Mouse (Mus musculus) liver, adult 2 months (tissue): ENCODE data around the gene Mfsd11. TPM values are rescaled to one million over a fixed set of nuclear protein-coding genes. Genes with fewer than 3 reads are reported as not detected.

ENCODE experiments used
- DNase-seq: peaks from one replicate; pipeline ENCODE4 v3.0.0-alpha.2; 2011; ENCODE audit warnings: low read depth, low spot score; ENCODE audit errors: extremely low read depth
- H3K27ac ChIP-seq: fragments of 200-500 bp; replicated peaks from 2 replicates; pipeline ENCODE4 v1.5.1; 2012; ENCODE audit warnings: low read depth, mild to moderate bottlenecking, control low read depth, inconsistent platforms, low read length; ENCODE audit not compliant: insufficient read depth
- H3K27me3 ChIP-seq: fragments of 200-500 bp; 2 replicates; pipeline ENCODE4 v1.6.1; 2012; ENCODE audit warnings: mild to moderate bottlenecking, moderate library complexity, low read length, inconsistent platforms; ENCODE audit not compliant: control insufficient read depth, insufficient read depth
- H3K36me3 ChIP-seq: fragments of 200-500 bp; 2 replicates; pipeline ENCODE4 v1.6.1; 2012; ENCODE audit warnings: low read length, inconsistent platforms; ENCODE audit not compliant: control insufficient read depth, insufficient read depth
- H3K4me1 ChIP-seq: fragments of 200-500 bp; 2 replicates; pipeline ENCODE4 v1.6.1; 2011; ENCODE audit warnings: low read length; ENCODE audit not compliant: control insufficient read depth, insufficient read depth
- H3K4me3 ChIP-seq: fragments of 200-500 bp; 2 replicates; pipeline ENCODE4 v1.5.1; 2011; ENCODE audit warnings: low read depth, mild to moderate bottlenecking, control low read depth, low read length, moderate library complexity; ENCODE audit not compliant: insufficient read depth
- H3K79me2 ChIP-seq: fragments of 200-500 bp; 2 replicates; pipeline ENCODE4 v1.6.1; 2012; ENCODE audit warnings: inconsistent platforms, mild to moderate bottlenecking, low read length, moderate library complexity; ENCODE audit not compliant: control insufficient read depth, insufficient read depth
- H3K9ac ChIP-seq: fragments of 200-500 bp; 2 replicates; pipeline ENCODE4 v1.6.1; 2012; ENCODE audit warnings: low read depth, mild to moderate bottlenecking, control low read depth, inconsistent platforms, low read length
- CTCF ChIP-seq: fragments of 200-500 bp; IDR thresholded peaks from 2 replicates; pipeline ENCODE4 v1.5.1; 2011; ENCODE audit warnings: low read depth, low read length, control low read depth
- POLR2A ChIP-seq: fragments of 200-500 bp; IDR thresholded peaks from 2 replicates; pipeline ENCODE4 v1.6.1; 2011; ENCODE audit warnings: low read length, control low read depth; ENCODE audit not compliant: insufficient read depth; ENCODE audit errors: extremely low read depth
- WGBS: fragments of 180-500 bp; shearing (Covaris S2); methylation state at CpG from one replicate; pipeline ENCODE4 v1.1.7; 2018; 5-methylcytosine and 5-hydroxymethylcytosine counted together
- polyA plus RNA-seq: library from polyadenylated mRNA; depleted of rRNA; stranded (reverse); fragments of >200 nt; gene quantifications from 2 replicates; pipeline ENCODE4 v1.2.3, GENCODE M21; 2012
- total RNA-seq: library from RNA; depleted of rRNA; stranded (reverse); fragments of >200 nt; gene quantifications from 2 replicates; pipeline ENCODE4 v1.2.3, GENCODE M21; 2014

Mfsd11 gene
- total and polyA plus RNA-seq, 2 experiments: 5.1 to 16.6 TPM

DNA sequence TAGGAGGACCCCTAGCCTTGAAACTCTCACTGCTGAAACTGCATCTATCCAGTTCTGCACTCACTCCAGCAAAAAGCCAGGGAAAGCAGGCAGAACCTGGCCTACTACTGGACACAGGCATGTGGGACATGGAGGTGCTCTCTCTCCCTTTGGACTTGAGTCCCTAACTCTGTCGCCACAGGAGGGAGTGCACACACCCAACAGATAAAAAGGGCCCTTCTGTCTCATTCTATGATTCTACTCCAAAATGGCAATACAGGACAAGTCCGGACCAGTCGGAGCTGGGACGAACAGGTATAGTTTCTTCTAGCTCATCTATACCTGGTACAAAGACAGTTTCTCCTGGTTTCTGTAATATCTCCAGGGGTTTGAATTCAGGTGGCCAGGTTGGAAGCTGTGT lies 11.5 kb upstream of the Mfsd11 start:
- no peak overlapping the region for H3K4me3 ChIP-seq

DNA sequence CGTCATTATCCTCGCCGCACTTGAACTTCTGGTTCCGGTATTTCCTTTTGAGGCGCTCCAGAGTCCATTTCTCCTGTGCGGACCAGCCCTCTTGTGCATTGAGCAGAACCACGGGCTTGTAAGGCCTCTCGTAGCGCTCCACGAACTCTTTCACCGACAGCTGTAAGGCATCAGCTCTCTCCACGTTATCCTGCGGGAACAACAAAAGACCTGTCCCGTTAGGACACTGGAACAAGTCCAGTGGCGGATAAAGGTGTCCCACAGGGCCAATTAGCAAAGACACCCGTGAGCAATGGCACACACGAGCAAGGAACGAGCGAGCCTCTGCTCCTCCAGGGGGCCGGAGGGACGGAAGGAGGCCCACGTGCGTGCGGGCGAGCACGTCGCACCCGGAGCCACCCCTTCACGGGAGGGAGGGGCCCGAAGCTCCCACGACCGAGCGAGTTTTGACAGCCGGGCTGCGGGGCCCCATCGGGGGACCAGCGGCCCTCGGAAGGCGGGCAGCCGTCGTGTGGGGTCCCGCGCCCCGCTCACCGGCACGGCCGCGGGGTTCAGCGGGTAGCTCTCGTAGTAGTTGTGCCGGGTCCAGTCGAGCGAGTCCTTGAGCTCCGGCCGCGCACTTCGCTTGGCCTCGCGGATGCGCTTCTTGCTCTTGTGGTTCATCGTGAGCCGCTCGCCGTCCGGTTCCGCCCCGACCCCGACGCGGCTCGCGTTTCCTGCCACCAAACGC lies 9.5 kb upstream of the Mfsd11 start:
- Histone ChIP-seq H3K27me3 (no peaks in the 10 kb centered on the region), H3K27ac (peak overlapping the region; percentile 91), H3K4me1 (peaks cover 11% of the 10 kb centered on the region), H3K36me3 (peaks cover 21% of the 10 kb centered on the region), H3K79me2 (peaks cover 3% of the 10 kb centered on the region; the same call in 1 of the 2 replicates), H3K9ac (peak overlapping the region; percentile 84), H3K4me3 (peak overlapping the region; percentile 83)
- DNase-seq: peak; percentile 51
- TF ChIP-seq CTCF (no peak), POLR2A (no peak)
- under 1% methylated on average over 73 of the region's 73 CpGs for whole genome bisulfite sequencing

More for the DNA sequence above, 11.5 kb upstream of the Mfsd11 start:
- DNase-seq: no peak
- TF ChIP-seq POLR2A: no peak
- TF ChIP-seq CTCF: no peak
- H3K27me3 ChIP-seq: no peaks in the 10 kb centered on the region
- 78% methylated on average over 4 of the region's 4 CpGs for WGBS
- peaks cover 3% of the 10 kb centered on the region; the same call in 1 of the 2 replicates for H3K79me2 ChIP-seq
- no peak overlapping the region for H3K27ac ChIP-seq
- peaks cover 29% of the 10 kb centered on the region for H3K36me3 ChIP-seq
- H3K4me1 ChIP-seq: peaks cover 11% of the 10 kb centered on the region
- no peak overlapping the region for H3K9ac ChIP-seq

DNA sequence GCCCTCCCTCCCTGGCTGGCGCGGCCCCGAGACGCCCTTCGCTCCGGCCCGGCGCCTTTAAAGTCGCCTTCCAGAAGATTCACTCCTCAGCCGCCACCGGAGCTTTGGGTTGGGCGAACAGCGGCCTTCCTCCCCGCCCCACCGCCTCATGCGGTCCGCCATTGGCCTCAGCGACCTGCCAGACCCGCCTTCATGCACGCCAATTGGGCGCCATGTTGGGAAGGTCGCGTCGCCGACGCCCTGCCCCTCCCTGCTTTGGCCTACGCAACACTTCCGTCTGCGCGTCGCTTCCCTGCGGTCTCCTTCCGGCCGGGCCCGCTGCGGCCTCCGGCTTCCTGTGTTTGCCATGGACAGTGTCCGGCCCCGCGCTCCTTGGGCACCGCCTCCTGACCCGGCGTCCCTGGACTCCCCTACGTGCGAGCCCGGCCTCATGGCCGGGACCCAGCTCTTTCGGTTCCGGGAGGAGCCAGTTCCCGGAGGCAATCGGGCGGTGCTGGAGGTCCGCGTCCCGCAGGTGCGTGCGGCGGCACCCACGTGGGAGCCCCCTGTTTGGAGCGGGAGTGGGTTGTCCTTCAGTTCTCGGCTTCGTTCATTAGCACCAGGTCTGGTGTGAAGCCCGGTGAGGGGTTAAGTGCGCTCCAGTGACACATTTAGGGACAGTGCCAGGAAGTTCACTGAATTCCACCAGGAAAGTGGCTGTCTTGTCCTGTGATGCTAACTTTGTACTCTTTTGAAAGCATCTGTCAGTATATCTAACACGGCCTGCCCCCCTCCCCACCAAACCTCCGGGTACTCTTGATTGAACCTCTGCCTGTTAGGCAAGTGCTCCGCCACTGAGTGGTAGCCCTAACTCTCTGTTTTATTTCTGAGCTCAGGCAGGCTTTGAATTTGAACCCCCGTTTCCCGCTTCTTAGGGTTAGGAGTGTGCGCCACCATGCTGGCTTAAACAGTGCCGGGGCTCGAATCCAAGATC lies 8.7 kb upstream of the Mfsd11 start, which contains the start of the genes Mettl23 and Jmjd6:
Gene Mettl23 (plus strand): TSS at position 18 of the 973 bp plus-strand sequence.
Gene Jmjd6 (minus strand): TSS at position 189 of the 973 bp plus-strand sequence.
- peaks cover 20% of the 10 kb centered on the region for H3K36me3 ChIP-seq
- peak within 1 kb of the TSS; percentile 83 for H3K4me3 ChIP-seq
- TF ChIP-seq POLR2A: peak; percentile 76; the same call in 1 of the 2 replicates
- no peak for TF ChIP-seq CTCF
- H3K9ac ChIP-seq: peak within 1 kb of the TSS; percentile 85
- no peaks in the 10 kb centered on the region for H3K27me3 ChIP-seq
- H3K27ac ChIP-seq: peak within 1 kb of the TSS; percentile 91
- peaks cover 3% of the 10 kb centered on the region; the same call in 1 of the 2 replicates for H3K79me2 ChIP-seq
- under 1% methylated on average over 72 of the region's 72 CpGs for WGBS
- peaks cover 11% of the 10 kb centered on the region for H3K4me1 ChIP-seq
- DNase-seq: peak; percentile 94

DNA sequence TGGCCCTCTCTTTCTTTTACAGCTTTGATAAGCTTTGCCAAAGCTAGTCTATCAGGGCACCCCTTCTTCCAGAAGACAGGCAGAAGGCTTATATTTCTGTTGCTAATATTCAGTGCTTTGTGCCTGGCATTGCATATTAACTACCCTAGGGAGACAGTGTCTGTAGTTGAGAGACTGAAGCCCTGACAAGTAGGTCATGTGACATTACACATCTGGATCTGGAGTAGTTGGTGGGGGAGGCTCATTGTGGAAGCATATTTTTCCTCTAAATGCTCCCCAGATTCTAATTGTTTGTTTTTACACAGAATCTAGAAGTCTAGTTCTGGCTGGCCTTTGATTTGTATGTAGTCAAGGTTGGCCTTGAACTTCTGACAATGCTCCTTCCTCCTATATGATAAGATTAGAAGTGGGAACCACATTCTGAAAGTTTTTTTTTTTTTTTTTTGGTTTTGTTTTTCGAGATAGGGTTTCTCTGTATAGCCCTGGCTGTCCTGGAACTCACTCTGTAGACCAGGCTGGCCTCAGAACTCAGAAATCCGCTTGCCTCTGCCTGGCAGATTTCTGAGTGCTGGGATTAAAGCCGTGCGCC lies 5.6 kb upstream of the Mfsd11 start:
- Histone ChIP-seq H3K9ac (no peak overlapping the region), H3K4me1 (peaks cover 3% of the 10 kb centered on the region), H3K4me3 (no peak overlapping the region), H3K27me3 (no peaks in the 10 kb centered on the region), H3K36me3 (peaks cover 31% of the 10 kb centered on the region), H3K79me2 (peaks cover 3% of the 10 kb centered on the region; the same call in 1 of the 2 replicates), H3K27ac (no peak overlapping the region)
- no peak for DNase-seq
- WGBS: 75% methylated on average over 4 of the region's 4 CpGs
- TF ChIP-seq CTCF (no peak), POLR2A (no peak)

DNA sequence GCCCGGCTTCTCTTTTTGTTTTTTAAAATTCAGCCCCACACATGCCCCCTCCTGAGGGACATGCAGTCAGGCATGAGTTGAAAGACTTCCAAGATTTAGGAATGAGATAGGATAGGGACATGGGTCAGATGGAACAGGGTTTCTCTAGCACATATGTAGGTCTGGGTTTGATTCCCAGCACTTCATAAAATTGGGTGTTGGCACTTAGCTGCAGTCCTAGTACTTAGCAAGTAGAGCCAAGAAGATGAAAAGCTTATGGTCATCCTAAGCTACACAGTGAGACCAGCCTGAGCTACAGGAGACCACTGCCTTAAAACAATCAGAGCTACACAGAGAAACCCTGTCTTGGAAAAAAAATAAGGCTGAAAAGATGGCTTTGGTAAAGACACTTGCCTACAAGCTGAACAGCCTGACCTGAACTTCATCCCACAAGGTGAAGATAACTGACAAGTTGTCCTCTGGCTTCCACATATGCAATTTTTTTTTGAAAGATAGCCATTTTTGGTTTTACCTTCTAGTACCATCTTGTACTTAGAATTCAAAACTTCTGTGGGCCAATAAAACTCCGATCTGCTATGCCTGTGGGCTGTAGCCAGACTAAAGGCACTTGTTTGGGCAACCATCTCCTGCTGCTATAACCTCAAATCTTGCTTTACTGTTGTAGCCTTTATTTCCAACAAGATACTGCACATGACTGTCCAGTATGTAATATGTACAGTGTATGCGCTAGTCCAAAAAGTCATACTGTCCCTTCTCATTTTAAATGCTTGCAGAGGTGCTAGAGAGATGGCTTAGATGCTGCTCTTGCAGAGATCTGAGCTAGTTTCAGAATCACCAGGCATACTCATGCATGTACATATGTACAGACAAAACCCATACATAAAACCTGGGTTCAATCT lies 4.8 kb upstream of the Mfsd11 start:
- DNase-seq: no peak
- Histone ChIP-seq H3K27ac (no peak overlapping the region), H3K4me3 (no peak overlapping the region), H3K4me1 (peaks cover 2% of the 10 kb centered on the region), H3K36me3 (peaks cover 32% of the 10 kb centered on the region), H3K79me2 (peaks cover 9% of the 10 kb centered on the region), H3K27me3 (no peaks in the 10 kb centered on the region), H3K9ac (no peak overlapping the region)
- TF ChIP-seq CTCF: no peak
- no peak for TF ChIP-seq POLR2A
- WGBS: 89% methylated on average over 3 of the region's 3 CpGs
